Mouse (Mus musculus): ENCODE results near the gene Nmt2.

Gene Nmt2

DNA sequence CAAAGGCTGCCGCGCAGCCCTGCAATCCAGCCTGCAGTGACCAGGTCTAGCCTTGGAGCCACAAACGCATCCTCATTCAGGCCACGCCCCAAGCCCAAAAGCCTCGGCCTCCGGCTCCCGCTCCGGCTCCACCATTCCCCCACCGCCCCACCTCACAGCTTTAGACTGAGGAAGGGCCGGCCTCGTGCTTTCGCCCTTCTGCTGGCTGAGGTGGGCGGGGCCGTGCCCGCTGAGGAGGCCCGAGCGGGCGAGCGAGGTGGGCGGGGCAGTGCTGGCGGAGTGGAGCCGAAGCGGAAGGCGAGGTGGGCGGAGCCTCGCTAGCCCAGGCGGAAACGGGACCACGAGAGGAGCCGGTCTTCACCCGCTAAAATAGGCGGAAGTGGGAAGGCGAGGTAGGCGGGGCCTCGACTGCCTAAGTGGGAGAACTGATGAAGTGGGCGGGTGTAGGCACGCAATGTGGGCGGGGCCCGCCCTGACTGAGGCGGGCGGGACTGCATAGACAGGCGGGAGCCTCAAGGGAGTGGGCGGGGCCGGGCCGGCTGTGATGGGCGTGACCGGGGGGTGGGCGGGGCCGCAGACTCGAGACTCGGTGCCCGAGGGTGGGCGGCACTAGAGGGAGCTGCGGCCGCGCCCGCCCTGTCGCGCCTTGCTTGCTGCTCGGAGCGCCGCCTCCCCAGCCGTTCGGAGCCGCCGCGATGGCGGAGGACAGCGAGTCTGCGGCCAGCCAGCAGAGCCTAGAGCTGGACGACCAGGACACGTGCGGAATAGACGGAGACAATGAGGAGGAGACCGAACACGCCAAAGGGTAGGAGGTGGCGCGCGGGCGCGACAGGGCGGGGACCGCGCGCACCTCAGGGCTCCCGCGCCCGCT is at the start of gene Nmt2:
Nmt2 (plus strand) TSS at position 611 of the 871 bp plus-strand sequence.
- DNase-seq (ENCODE audit: extremely low read depth, low read depth) = peak; percentile 96

- no peak for DNase-seq (ENCODE audit: extremely low read depth, low read depth)
Observed at GRCm38 (mm10) chr2:3239255-3239654, 44.8 kb upstream of the Nmt2 start.

DNA sequence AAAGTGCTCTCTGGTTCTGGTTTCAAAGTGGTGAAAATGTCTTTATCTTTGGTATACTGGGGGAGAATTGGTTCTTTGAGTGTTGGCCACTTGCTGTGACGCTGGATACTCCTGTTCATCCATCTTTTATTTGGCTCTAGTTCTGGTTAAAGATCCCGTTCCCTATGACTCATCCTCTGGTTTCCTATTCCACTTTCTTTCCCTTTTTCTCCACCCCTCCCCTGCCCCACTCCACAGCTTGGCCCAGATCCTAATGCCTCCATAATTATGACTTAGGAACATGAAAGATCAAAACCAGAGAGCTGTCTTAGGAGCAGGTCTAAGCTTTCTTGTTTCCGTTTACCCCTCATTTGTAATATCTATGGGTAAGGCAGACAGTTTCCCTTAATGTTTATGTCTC is 39.8 kb upstream of the Nmt2 start:
- no peak for DNase-seq (ENCODE audit: extremely low read depth, low read depth)

- DNase-seq (ENCODE audit: extremely low read depth, low read depth) = no peak
Observed at GRCm38 (mm10) chr2:3251309-3251708, 32.7 kb upstream of the Nmt2 start.

- no peak for DNase-seq (ENCODE audit: extremely low read depth, low read depth)
Observed at GRCm38 (mm10) chr2:3266466-3266865, 17.5 kb upstream of the Nmt2 start.

DNA sequence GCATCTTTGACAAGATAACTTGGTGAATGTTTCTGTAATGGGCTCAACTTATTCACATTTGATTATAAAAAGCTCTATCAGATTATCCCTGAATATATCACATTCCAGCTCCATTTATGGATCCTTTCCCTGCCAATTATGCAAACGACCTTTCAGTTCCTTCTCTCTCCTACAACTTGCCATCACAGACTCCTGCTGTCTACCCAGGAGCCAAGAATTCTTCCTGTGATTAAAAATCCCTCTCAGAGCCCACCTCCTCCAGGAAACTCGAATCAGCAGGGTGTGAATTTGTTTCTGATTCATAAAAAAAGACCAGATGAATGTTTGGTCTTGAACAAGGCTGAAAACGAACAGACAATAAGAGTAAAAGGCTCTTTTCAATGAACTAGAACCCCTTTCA is 16.1 kb upstream of the Nmt2 start:
- no peak for DNase-seq (ENCODE audit: extremely low read depth, low read depth)

DNA sequence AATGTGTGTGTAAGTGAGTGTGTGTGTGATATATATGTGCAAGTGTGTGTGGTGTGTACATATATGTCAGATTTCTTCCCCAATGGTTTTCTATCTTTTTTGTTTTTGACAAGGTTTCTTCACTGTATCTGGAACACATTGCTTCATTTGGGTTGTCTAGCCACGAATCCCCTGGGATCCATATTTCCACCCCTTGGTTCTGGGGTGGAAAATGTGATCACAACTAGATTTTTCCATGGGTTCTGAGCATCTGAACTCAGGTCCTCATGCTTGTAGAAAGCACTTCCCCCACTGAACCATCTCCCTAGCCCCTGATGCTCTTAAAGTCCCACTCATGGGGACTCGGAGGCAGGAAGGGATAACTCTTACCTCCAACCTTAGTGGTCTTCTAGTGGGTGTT is 10.7 kb upstream of the Nmt2 start:
- DNase-seq (ENCODE audit: extremely low read depth, low read depth) = no peak

- DNase-seq (ENCODE audit: extremely low read depth, low read depth) = no peak
Observed at GRCm38 (mm10) chr2:3276106-3276505, 7.9 kb upstream of the Nmt2 start.

DNA sequence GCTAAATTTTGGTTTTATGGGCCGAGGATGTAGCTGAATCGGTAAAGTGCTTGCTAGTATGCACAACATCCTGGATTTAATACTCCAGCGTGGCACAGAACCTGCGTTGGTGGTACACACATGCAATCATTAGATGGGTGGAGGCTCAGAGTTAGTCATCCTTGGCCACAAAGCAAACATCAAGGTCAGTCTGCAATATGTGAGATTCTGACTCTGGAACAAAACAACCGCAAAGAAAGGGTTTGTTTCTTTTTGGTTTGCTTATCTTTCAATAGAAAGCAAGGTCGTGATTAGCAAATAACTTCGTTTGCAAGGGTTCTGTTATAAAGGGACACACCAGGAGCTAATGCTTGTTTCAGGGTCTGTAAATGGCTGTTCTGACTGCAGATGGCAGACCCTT is 6.5 kb upstream of the Nmt2 start:
- no peak for DNase-seq (ENCODE audit: extremely low read depth, low read depth)

GRCm38 (mm10) chr2:3281311-3281710 is 2.7 kb upstream of the Nmt2 start:
- DNase-seq (ENCODE audit: extremely low read depth, low read depth) = no peak

GRCm38 (mm10) chr2:3282866-3283601 is 978 bp upstream of the Nmt2 start:
- peak; percentile 68 for DNase-seq (ENCODE audit: extremely low read depth, low read depth)

- peak; percentile 11 for DNase-seq (ENCODE audit: extremely low read depth, low read depth)
Observed at GRCm38 (mm10) chr2:3284473-3285180, 615 bp downstream of the Nmt2 start.

DNA sequence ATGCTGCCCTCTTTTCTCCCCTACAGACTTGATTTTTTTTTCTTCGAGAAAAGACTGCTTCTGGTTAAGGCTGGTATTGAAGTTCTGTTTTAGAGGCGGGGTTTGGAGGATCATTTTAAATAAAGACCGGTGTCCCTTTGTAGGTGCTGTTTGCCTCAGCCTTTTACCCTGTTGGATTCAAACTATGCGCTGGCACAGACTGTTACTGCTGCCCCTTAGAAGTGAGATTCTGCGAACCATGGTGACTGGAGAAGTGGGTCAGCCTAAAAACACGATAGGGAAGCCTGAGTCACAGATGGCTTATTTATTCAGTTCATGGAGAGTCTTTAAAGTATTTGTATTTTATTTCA is 1.1 kb downstream of the Nmt2 start:
- peak; percentile 20 for DNase-seq (ENCODE audit: extremely low read depth, low read depth)

GRCm38 (mm10) chr2:3285709-3286108 is 1.7 kb downstream of the Nmt2 start:
- no peak for DNase-seq (ENCODE audit: extremely low read depth, low read depth)

- DNase-seq (ENCODE audit: extremely low read depth, low read depth) = peak; percentile 36
Observed at GRCm38 (mm10) chr2:3286243-3286642, 2.2 kb downstream of the Nmt2 start.

- DNase-seq (ENCODE audit: extremely low read depth, low read depth) = no peak
Observed at GRCm38 (mm10) chr2:3289581-3289980, 5.6 kb downstream of the Nmt2 start.

GRCm38 (mm10) chr2:3292170-3292569 is 8.2 kb downstream of the Nmt2 start:
- DNase-seq (ENCODE audit: extremely low read depth, low read depth) = no peak

- DNase-seq (ENCODE audit: extremely low read depth, low read depth) = no peak
Observed at GRCm38 (mm10) chr2:3295826-3296225, 11.8 kb downstream of the Nmt2 start.

- DNase-seq (ENCODE audit: extremely low read depth, low read depth) = no peak
Observed at GRCm38 (mm10) chr2:3305426-3306025, 21.5 kb downstream of the Nmt2 start.

DNA sequence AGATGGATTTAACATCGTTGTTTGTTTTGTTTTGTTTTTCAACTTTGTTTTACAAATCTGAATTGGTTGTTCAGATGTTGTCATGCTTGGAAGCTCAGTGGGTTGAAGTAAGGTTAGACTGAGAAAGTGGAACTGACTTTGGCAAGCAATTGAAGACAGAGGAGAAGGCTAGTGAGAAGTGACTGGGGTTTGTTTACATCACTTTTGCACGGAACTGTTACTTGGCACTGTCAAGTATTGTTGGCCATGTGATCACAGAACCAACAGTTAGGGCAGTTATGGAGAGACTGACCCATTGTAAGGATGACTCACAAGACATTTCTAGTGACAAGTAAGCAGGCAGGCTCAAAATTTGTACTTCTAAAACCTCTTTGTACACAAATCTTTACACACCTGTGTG is 39.1 kb downstream of the Nmt2 start:
- no peak for DNase-seq (ENCODE audit: extremely low read depth, low read depth)

GRCm38 (mm10) chr2:3324381-3325130 is 40.5 kb downstream of the Nmt2 start:
- no peak for DNase-seq (ENCODE audit: extremely low read depth, low read depth)
